Mouse (Mus musculus): Measurements from ENCODE around the gene Fry. TPM values are rescaled to one million over a fixed set of nuclear protein-coding genes. Genes with fewer than 3 reads are reported as not detected.

The Fry gene
- total RNA-seq, 2 experiments from 2014 or later, result 194 to 203 TPM

DNA sequence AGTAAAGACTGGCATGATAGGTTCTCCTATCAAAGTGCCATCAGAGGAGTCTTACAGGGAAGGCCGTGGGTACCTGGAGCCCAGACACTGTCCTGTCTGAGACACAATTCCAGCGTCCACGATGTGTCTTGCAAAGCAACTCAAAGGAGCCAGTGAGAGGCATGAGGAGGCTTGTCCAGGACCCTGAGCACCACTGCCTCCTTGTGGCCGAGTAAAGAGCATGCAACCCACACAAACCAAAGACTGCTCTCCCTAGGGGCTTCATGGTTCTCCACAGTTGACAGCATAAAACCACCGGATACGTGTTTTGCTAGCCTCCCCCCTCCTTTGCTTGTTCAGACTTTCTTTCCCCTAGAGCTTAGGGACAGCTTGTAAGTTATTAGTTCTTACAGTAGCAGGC lies 39.2 kb downstream of the Fry start:
- peak; percentile 69 for TF ChIP-seq CTCF (IDR thresholded peaks at IDR 0.05)
- Histone ChIP-seq H3K27ac (no peak overlapping the region), H3K4me3 (no peak overlapping the region)
- DNase-seq (ENCODE audit: extremely low spot score in 1 of 2, low spot score in 2 of 2), result no peak
- intact Hi-C loops (cut with DNase I), result loop anchor here (1.0 to 2.0 kb wide), 2 partner anchors 39 to 60 kb away; partner anchors contain the start of gene Fry

DNA sequence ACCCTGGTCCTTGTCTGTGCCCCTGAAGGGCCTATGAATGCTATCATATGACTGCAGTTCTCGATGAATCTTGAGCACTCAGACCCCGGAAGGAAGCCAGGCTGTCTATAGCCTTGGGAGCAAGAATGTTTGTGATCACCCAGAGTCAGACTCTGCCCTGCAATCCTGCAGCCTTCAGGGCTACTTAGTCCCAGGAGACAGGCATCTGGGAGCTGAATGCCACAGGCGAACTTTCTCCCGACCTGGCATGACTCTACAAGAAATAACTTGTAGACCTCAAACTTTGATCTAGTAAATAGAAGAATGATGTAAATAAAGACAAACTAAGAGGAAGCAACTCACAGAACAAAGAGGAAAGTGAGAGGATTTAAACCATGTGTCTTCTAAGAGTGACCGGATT lies 40.7 kb downstream of the Fry start:
- no peak for TF ChIP-seq CTCF (IDR thresholded peaks at IDR 0.05)
- Histone ChIP-seq H3K27ac (no peak overlapping the region), H3K4me3 (no peak overlapping the region)
- intact Hi-C loops (cut with DNase I), result no loop called here
- DNase-seq (ENCODE audit: extremely low spot score in 1 of 2, low spot score in 2 of 2), result no peak

DNA sequence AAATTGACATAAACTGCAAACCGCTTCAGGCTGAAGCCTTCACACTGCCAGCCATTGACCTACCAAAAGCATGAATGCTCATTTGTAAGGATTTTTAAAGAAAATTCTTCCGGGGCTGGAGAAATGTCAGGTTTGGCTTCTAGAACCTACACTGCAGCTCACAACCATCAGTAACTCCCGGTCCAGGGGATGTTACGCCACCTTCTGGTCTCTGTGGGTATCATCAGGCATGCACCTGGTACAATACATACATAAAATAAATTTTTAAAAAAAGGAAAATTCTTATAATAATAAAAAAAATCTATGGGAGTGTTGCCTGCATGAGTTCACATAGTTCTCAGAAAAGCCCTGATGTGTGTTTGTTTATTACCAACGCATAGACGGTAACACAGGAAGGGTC lies 42.7 kb downstream of the Fry start:
- DNase-seq (ENCODE audit: extremely low spot score in 1 of 2, low spot score in 2 of 2), result no peak
- intact Hi-C loops (cut with DNase I), result no loop called here
- H3K4me3 ChIP-seq, result no peak overlapping the region
- peak; percentile 39 for TF ChIP-seq CTCF (IDR thresholded peaks at IDR 0.05)
- H3K27ac ChIP-seq, result no peak overlapping the region

DNA sequence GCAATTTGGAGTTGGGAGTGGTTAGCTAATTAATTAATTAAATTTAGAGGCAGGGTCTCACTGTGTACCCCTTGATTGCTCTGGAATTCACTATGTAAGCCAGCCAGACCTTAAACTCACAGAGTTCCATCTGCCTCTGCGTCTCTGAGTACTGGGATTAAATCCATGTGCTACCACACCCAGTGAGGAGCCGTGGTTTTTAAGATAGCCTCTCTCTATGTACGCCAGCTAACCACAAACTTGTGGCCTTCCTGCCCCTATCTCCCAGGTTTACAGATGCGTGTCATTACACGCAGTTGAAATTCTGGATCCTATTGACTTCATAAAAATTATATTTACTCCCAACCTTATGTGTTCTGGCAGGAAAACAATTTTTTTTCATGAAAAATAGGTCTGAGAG lies 43.5 kb downstream of the Fry start:
- no peak overlapping the region for H3K27ac ChIP-seq
- DNase-seq (ENCODE audit: extremely low spot score in 1 of 2, low spot score in 2 of 2), result no peak
- intact Hi-C loops (cut with DNase I), result no loop called here

GRCm38 (mm10) chr5:150164671-150165070 lies 46.2 kb downstream of the Fry start:
- intact Hi-C loops (cut with DNase I), result loop anchor here (5.0 kb wide), 2 partner anchors 268 to 503 kb away; partner anchors contain the start of gene N4bp2l2
- TF ChIP-seq CTCF (IDR thresholded peaks at IDR 0.05), result no peak
- no peak overlapping the region for H3K4me3 ChIP-seq
- H3K27ac ChIP-seq, result no peak overlapping the region
- DNase-seq (ENCODE audit: extremely low spot score in 1 of 2, low spot score in 2 of 2), result no peak

More for the DNA sequence above, 43.5 kb downstream of the Fry start:
- no peak overlapping the region for H3K4me3 ChIP-seq
- no peak for TF ChIP-seq CTCF (IDR thresholded peaks at IDR 0.05)

GRCm38 (mm10) chr5:150166811-150167210 lies 48.4 kb downstream of the Fry start:
- H3K27ac ChIP-seq, result peak overlapping the region; percentile 76
- TF ChIP-seq CTCF (IDR thresholded peaks at IDR 0.05), result no peak
- intact Hi-C loops (cut with DNase I), result loop anchor here (5.0 kb wide), 2 partner anchors 265 to 500 kb away; partner anchors contain the start of gene N4bp2l2
- no peak overlapping the region for H3K4me3 ChIP-seq
- DNase-seq (ENCODE audit: extremely low spot score in 1 of 2, low spot score in 2 of 2), result no peak

DNA sequence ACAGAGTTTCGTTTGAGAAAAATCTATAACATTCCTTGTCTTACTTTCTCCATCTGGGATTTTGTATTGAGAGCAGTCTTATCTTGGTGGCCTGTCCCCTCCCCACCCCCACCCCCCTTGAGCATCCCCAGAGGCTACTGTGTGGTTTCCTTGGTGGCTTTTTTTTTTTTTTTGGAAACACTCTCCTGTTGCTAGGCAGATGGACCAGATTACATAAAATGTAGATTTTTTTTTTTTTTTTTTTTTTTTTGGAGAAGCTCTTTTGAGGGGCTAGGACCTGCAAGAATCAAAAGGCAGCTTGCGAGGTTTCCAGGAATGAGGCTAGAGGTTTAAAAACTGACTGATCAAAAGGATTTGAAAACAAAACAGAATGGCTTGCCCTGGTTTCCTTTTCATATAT lies 48.8 kb downstream of the Fry start:
- no peak for TF ChIP-seq CTCF (IDR thresholded peaks at IDR 0.05)
- Histone ChIP-seq H3K4me3 (no peak overlapping the region), H3K27ac (peak overlapping the region; percentile 76)
- intact Hi-C loops (cut with DNase I), result loop anchor here (5.0 kb wide), 2 partner anchors 265 to 500 kb away; partner anchors contain the start of gene N4bp2l2
- DNase-seq (ENCODE audit: extremely low spot score in 1 of 2, low spot score in 2 of 2), result no peak

DNA sequence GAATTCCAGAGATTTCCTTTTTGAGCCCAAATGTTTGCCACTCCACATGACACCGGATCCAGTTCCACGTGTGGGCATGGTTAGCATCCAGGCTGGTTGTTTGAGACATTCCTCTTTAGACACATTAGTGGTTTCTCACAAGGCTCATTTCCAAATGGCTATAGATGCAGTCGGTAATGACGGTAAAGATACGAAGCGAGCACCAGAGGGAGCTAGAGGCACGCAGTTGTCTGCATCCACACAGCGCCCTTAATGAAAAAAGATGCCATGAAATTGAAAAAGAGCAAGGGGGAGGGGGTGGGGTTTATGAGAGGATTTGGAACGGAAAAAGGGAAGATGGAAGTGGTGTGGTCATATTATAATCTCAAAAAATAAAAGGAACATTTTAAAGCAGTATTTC lies 50.3 kb downstream of the Fry start:
- intact Hi-C loops (cut with DNase I), result loop anchor here (2.0 to 5.0 kb wide), 3 partner anchors 64 to 499 kb away; partner anchors contain the start of gene N4bp2l2
- DNase-seq (ENCODE audit: extremely low spot score in 1 of 2, low spot score in 2 of 2), result peak; percentile 73 to 76
- Histone ChIP-seq H3K27ac (peak overlapping the region; percentile 57; the same call in 1 of the 2 replicates), H3K4me3 (no peak overlapping the region)
- peak; percentile 75 for TF ChIP-seq CTCF (IDR thresholded peaks at IDR 0.05)

GRCm38 (mm10) chr5:150171562-150171961 lies 53.1 kb downstream of the Fry start:
- Histone ChIP-seq H3K4me3 (no peak overlapping the region), H3K27ac (no peak overlapping the region)
- DNase-seq (ENCODE audit: extremely low spot score in 1 of 2, low spot score in 2 of 2), result no peak
- no peak for TF ChIP-seq CTCF (IDR thresholded peaks at IDR 0.05)
- intact Hi-C loops (cut with DNase I), result no loop called here

DNA sequence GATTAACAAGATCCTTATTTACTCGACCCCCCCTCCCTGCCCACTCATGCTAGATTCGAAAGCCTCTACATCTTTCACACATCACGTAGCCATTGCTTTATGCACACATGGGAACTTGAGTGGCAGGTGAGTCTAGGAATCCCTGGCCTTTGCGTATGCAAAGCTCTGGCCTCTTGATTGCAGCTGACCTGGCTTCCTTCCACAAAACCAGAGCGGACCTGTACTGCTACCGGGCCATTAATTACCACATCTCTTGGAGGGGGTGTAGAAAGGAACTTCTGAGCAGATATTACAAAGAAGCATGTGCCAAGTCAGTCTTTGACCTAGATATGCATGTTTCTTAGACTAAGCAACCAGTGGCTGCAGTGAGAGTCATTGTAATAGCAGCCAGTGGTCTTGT lies 55.4 kb downstream of the Fry start:
- TF ChIP-seq CTCF (IDR thresholded peaks at IDR 0.05), result no peak
- DNase-seq (ENCODE audit: extremely low spot score in 1 of 2, low spot score in 2 of 2), result no peak
- intact Hi-C loops (cut with DNase I), result no loop called here
- Histone ChIP-seq H3K27ac (no peak overlapping the region), H3K4me3 (no peak overlapping the region)

- intact Hi-C loops (cut with DNase I), result no loop called here
- DNase-seq (ENCODE audit: extremely low spot score in 1 of 2, low spot score in 2 of 2), result no peak
- TF ChIP-seq CTCF (IDR thresholded peaks at IDR 0.05), result no peak; the same call in 1 of the 2 replicates
- Histone ChIP-seq H3K4me3 (no peak overlapping the region), H3K27ac (no peak overlapping the region)
These were observed 56.5 kb downstream of the Fry start for GRCm38 (mm10) chr5:150174950-150175349.

DNA sequence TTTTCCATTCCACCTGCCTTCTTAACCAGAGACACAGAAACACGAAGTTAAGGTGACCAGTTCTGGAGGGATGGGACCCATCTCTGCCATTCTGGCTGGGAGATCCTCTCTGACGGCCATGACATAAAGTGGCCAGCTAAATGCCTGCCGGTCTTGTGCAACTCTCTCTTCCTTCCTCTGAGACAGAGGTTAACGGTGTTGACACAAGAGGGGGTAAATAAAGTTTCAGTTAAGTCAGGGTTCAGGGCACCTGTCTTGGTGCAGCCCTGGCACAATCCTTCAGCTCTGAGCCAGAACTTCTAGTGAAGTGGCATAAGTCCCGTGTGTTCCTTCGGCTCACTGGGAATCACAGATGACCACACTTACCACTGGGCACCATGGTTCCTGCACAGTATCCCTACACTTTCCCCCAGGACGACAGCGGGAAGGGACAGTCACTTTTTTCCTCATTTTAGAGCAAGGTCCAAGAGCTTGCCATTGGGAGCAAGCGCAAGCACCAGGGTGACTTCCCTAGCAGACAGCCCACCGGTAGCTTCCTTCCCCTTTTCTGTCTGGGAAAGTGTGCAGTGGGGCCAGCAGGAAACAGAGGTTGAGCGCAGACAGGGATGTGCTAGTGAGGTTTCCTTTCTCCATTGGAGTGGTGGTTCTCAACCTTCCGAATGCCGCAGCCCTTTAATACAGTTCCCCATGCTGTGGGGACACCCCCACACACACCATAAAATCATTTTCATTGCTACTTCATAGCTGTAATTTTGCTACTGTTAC lies 58.0 kb downstream of the Fry start:
- DNase-seq (ENCODE audit: extremely low spot score in 1 of 2, low spot score in 2 of 2), result no peak
- intact Hi-C loops (cut with DNase I), result no loop called here
- Histone ChIP-seq H3K4me3 (no peak overlapping the region), H3K27ac (no peak overlapping the region)
- TF ChIP-seq CTCF (IDR thresholded peaks at IDR 0.05), result no peak

DNA sequence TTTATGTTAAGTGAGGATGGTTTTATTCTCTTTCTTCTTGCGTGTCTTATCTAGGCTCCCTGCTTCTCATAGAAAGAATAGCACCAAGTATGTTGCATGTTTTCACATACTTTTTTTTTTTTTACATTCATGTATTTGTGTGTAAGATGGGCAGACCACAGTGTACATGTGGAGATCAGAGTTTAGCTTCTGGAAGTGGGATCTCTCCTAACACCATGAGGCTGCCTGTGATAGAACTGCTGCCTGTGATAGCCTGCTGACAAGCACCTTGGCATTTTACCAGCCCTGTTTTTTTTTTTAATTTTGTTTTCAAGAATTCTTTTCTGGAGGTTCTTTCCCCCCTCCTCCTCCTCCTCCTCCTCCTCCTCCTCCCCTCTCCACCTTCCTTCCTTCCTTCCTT lies 59.3 kb downstream of the Fry start:
- TF ChIP-seq CTCF (IDR thresholded peaks at IDR 0.05), result no peak
- intact Hi-C loops (cut with DNase I), result no loop called here
- DNase-seq (ENCODE audit: extremely low spot score in 1 of 2, low spot score in 2 of 2), result no peak
- Histone ChIP-seq H3K27ac (no peak overlapping the region), H3K4me3 (no peak overlapping the region)
